8 mouse cellular contexts compared by ENCODE assay signal in the genomic region with DNA sequence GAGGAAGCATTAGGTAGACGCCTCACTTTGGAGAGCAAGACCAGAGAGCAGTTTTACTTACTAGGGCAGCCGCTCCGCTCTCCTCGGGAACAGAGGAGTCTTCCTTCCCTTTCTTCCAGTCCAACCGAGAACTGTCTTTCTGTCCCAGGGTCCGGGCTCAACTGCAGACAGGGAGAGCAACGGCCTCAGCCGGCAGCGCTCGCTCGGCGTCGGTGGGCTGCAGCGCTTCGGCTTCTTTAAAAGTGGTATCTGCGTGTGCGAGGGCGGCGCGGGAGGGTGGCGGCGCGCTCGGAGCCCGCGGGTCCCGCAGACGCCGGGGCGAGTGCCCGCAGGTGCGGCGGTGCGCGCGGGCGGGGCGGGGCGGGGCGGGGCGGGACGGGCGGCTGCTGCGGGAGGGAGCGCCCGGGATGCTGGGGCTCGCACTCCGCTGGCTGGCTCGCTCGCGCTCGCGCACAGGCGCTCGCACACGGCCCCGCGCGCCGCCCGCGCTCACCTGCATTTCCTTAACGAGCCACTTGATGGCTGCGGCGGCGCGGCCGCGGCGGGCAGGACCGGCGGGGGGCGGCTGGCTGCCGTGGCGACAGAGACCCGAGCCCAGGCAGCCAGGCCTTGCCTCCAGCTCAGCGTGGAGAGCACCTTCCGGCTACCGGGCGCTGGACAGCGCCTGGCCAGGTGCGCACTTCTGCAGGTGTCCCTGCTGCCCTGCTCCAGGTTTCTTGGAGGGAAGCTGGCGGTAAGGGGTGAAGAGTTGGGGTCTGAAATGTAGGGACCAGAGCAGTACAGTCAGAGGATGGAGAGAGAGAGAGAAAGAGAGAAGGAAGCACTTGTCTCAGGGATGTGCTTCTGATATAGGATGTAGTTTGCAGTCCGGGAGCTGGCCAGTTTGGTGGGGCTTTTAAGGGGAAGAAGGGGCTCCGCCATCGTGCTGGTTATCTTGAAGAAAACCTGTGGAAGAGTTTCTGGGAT. TPM values are rescaled to one million over a fixed set of nuclear protein-coding genes. Genes with fewer than 3 reads are reported as not detected.
DNase-seq lines count a peak whose midpoint lies in the region; ATAC-seq and TF ChIP-seq lines count a peak whose summit lies in the region.

A gene (minus strand): TSS at position 433 of the 966 bp plus-strand sequence.

- no peaks in the 10 kb centered on the region for H3K4me1 ChIP-seq in heart, embryonic 11.5 days (ENCODE audit: control insufficient read depth, insufficient read depth, low read length)
- no peaks in the 10 kb centered on the region for H3K4me1 ChIP-seq in forebrain, embryonic 11.5 days (replicated peaks; ENCODE audit: control insufficient read depth, insufficient read depth, low read length)
- H3K4me1 ChIP-seq in hindbrain, postnatal 0 days (ENCODE audit: insufficient read depth, low read length), result no peaks in the 10 kb centered on the region
- H3K4me1 ChIP-seq in limb, embryonic 11.5 days (ENCODE audit: control insufficient read depth, insufficient read depth, low read length), result no peaks in the 10 kb centered on the region
- H3K4me1 ChIP-seq in neural tube, embryonic 15.5 days, result peaks cover 18% of the 10 kb centered on the region

- peak; percentile 55 for TF ChIP-seq CTCF in brain, embryonic 14.5 days (IDR thresholded peaks at IDR 0.05; ENCODE audit: borderline replicate concordance, extremely low read depth, insufficient read depth, insufficient read length)
- TF ChIP-seq CTCF in hindbrain, postnatal 0 days (IDR thresholded peaks at IDR 0.05; ENCODE audit: low read depth), result no peak

- H3K4me2 ChIP-seq in heart, embryonic 11.5 days, result peak within 1 kb of the TSS; percentile 89
- peak within 1 kb of the TSS; percentile 78 for H3K4me2 ChIP-seq in forebrain, embryonic 11.5 days (ENCODE audit: low read depth, low read length, severe bottlenecking)
- peak within 1 kb of the TSS; percentile 76 for H3K4me2 ChIP-seq in hindbrain, postnatal 0 days (ENCODE audit: low read depth, low read length)
- peak within 1 kb of the TSS; percentile 79 for H3K4me2 ChIP-seq in limb, embryonic 11.5 days (ENCODE audit: low read depth, severe bottlenecking)
- H3K4me2 ChIP-seq in neural tube, embryonic 15.5 days, result peak within 1 kb of the TSS; percentile 72

- peak; percentile 42; the same call in 1 of the 2 replicates for ATAC-seq in heart, embryonic 11.5 days (replicated peaks; ENCODE audit: insufficient number of reproducible peaks, low FRiP score, low TSS enrichment)
- ATAC-seq in forebrain, embryonic 11.5 days (replicated peaks; ENCODE audit: low FRiP score), result peak; percentile 93
- ATAC-seq in hindbrain, postnatal 0 days, result peak; percentile 93
- peak; percentile 90 for ATAC-seq in limb, embryonic 11.5 days (ENCODE audit: insufficient number of reproducible peaks, low FRiP score, low TSS enrichment, low read depth)
- peak; percentile 89 for ATAC-seq in neural tube, embryonic 15.5 days (ENCODE audit: low FRiP score)

- H3K27me3 ChIP-seq in heart, embryonic 11.5 days (ENCODE audit: control insufficient read depth, insufficient read depth, low read length), result peaks cover 21% of the 10 kb centered on the region
- H3K27me3 ChIP-seq in forebrain, embryonic 11.5 days (ENCODE audit: control insufficient read depth, insufficient read depth, low read length), result peaks cover 5% of the 10 kb centered on the region; the same call in 1 of the 2 replicates
- no peaks in the 10 kb centered on the region for H3K27me3 ChIP-seq in hindbrain, postnatal 0 days (ENCODE audit: insufficient read depth, low read length)
- H3K27me3 ChIP-seq in limb, embryonic 11.5 days (ENCODE audit: control insufficient read depth, insufficient read depth, low read length), result peaks cover 7% of the 10 kb centered on the region; the same call in 1 of the 2 replicates
- no peaks in the 10 kb centered on the region for H3K27me3 ChIP-seq in neural tube, embryonic 15.5 days (replicated peaks)

- H3K9ac ChIP-seq in heart, embryonic 11.5 days (ENCODE audit: low read depth, low read length), result peak within 1 kb of the TSS; percentile 49
- peak within 1 kb of the TSS; percentile 57 for H3K9ac ChIP-seq in forebrain, embryonic 11.5 days (ENCODE audit: low read length)
- peak within 1 kb of the TSS; percentile 57 for H3K9ac ChIP-seq in hindbrain, postnatal 0 days (replicated peaks; ENCODE audit: low read length)
- H3K9ac ChIP-seq in limb, embryonic 11.5 days (ENCODE audit: low read length), result peak within 1 kb of the TSS; percentile 30; the same call in 1 of the 2 replicates
- peak within 1 kb of the TSS; percentile 60 for H3K9ac ChIP-seq in neural tube, embryonic 15.5 days (replicated peaks)

- 0 out of 2 replicates have a peak, but pooled peaks have one; percentile 8 for TF ChIP-seq POLR2A in brain, embryonic 14.5 days (IDR thresholded peaks at IDR 0.05; ENCODE audit: borderline replicate concordance, extremely low read depth, insufficient read depth, insufficient read length, poor library complexity, severe bottlenecking)

- DNase-seq in heart, postnatal 25 days (ENCODE audit: low spot score), result no peak
- DNase-seq in brain, embryonic 14.5 days (ENCODE audit: low read depth), result peak; percentile 91
- peak; percentile 86 for DNase-seq in forebrain, embryonic 11.5 days (ENCODE audit: low spot score)
- DNase-seq in hindbrain, postnatal 0 days (ENCODE audit: low spot score), result peak; percentile 90
- peak; percentile 70 for DNase-seq in limb, embryonic 11.5 days (ENCODE audit: low spot score)
- no peak for DNase-seq in spleen, postnatal 14 days (ENCODE audit: low spot score in 2 of 2)

- H3K9me3 ChIP-seq in heart, embryonic 11.5 days (replicated peaks; ENCODE audit: control insufficient read depth, low read length), result no peaks in the 10 kb centered on the region
- no peaks in the 10 kb centered on the region for H3K9me3 ChIP-seq in forebrain, embryonic 11.5 days (ENCODE audit: control insufficient read depth, low read length)
- H3K9me3 ChIP-seq in hindbrain, postnatal 0 days (ENCODE audit: low read length), result no peaks in the 10 kb centered on the region
- H3K9me3 ChIP-seq in limb, embryonic 11.5 days (ENCODE audit: control insufficient read depth, low read length), result no peaks in the 10 kb centered on the region
- no peaks in the 10 kb centered on the region for H3K9me3 ChIP-seq in neural tube, embryonic 15.5 days (replicated peaks)

- H3K4me3 ChIP-seq in heart, embryonic 11.5 days (ENCODE audit: low read depth, low read length), result peak within 1 kb of the TSS; percentile 61
- peak within 1 kb of the TSS; percentile 61 for H3K4me3 ChIP-seq in forebrain, embryonic 11.5 days (ENCODE audit: low read depth, low read length)
- peak within 1 kb of the TSS; percentile 58 for H3K4me3 ChIP-seq in hindbrain, postnatal 0 days (ENCODE audit: low read length)
- H3K4me3 ChIP-seq in limb, embryonic 11.5 days (ENCODE audit: low read depth, low read length), result peak within 1 kb of the TSS; percentile 45
- peak within 1 kb of the TSS; percentile 59 for H3K4me3 ChIP-seq in neural tube, embryonic 15.5 days (replicated peaks)

- no peaks in the 10 kb centered on the region for H3K36me3 ChIP-seq in heart, embryonic 11.5 days (ENCODE audit: control insufficient read depth, insufficient read depth, low read length)
- H3K36me3 ChIP-seq in forebrain, embryonic 11.5 days (ENCODE audit: control insufficient read depth, insufficient read depth, low read length), result no peaks in the 10 kb centered on the region
- H3K36me3 ChIP-seq in hindbrain, postnatal 0 days (ENCODE audit: insufficient read depth, low read length), result no peaks in the 10 kb centered on the region
- H3K36me3 ChIP-seq in limb, embryonic 11.5 days (ENCODE audit: control insufficient read depth, insufficient read depth, low read length), result no peaks in the 10 kb centered on the region
- no peaks in the 10 kb centered on the region for H3K36me3 ChIP-seq in neural tube, embryonic 15.5 days

- no peak within 1 kb of the TSS for H3K27ac ChIP-seq in heart, embryonic 11.5 days (ENCODE audit: low read depth, low read length)
- no peak within 1 kb of the TSS for H3K27ac ChIP-seq in forebrain, embryonic 11.5 days (ENCODE audit: low read depth, low read length)
- H3K27ac ChIP-seq in hindbrain, postnatal 0 days, result peak within 1 kb of the TSS; percentile 71
- no peak within 1 kb of the TSS for H3K27ac ChIP-seq in limb, embryonic 11.5 days (replicated peaks; ENCODE audit: low read depth, low read length)
- peak within 1 kb of the TSS; percentile 79 for H3K27ac ChIP-seq in neural tube, embryonic 15.5 days (replicated peaks)

- intact Hi-C loops in heart, postnatal 25 days (cut with DNase I), result no loop called here

- 2% methylated on average over 61 of the region's 86 CpGs for WGBS in heart, embryonic 11.5 days (ENCODE audit: insufficient replicate concordance)
- WGBS in forebrain, embryonic 11.5 days, result under 1% methylated on average over 72 of the region's 86 CpGs
- WGBS in hindbrain, postnatal 0 days, result under 1% methylated on average over 69 of the region's 86 CpGs
- WGBS in limb, embryonic 11.5 days, result under 1% methylated on average over 65 of the region's 86 CpGs
- 1% methylated on average over 66 of the region's 86 CpGs for WGBS in neural tube, embryonic 15.5 days

RNA-seq across cellular contexts. Expression of the gene that starts here (rescaled TPM):
- polyA plus RNA-seq in heart, embryonic 11.5 days (2014; fragmentation: Nextera tagmentation; extraction: Ambion mirVana), result 12.4 and 14.0 TPM in 2 replicates
- 1 to 10 TPM; 8.9 to 9.2 TPM for total RNA-seq in heart, postnatal 25 days (2021)
- 94.5 and 118 TPM in 2 replicates for polyA plus RNA-seq in brain, embryonic 14.5 days (2012; rRNA removed)
- 25.9 and 30.1 TPM in 2 replicates for polyA plus RNA-seq in forebrain, embryonic 11.5 days (2014; fragmentation: Nextera tagmentation; extraction: Ambion mirVana)
- total RNA-seq in hindbrain, postnatal 0 days (2014; rRNA removed), result 95.6 and 96.0 TPM in 2 replicates
- polyA plus RNA-seq in hindbrain, postnatal 0 days (2015; fragmentation: Nextera tagmentation; extraction: Ambion mirVana), result 49.9 and 56.3 TPM in 2 replicates
- polyA plus RNA-seq in limb, embryonic 11.5 days (2014; fragmentation: Nextera tagmentation; extraction: Ambion mirVana), result 21.0 and 24.7 TPM in 2 replicates
- polyA plus RNA-seq in neural tube, embryonic 15.5 days (2015; fragmentation: Nextera tagmentation; extraction: Ambion mirVana), result 77.2 and 96.1 TPM in 2 replicates

Comparison
In these comparisons a context has a peak if more than half of its experiments do, and no peak if none do; other contexts are left out.
1. ATAC-seq: peak in every context shown above with its lines; median percentile 93 in forebrain, embryonic 11.5 days; 93 in hindbrain, postnatal 0 days; 90 in limb, embryonic 11.5 days; 89 in neural tube, embryonic 15.5 days; 42 in heart, embryonic 11.5 days.
2. H3K27ac ChIP-seq: peak in hindbrain, postnatal 0 days (single experiment) and neural tube, embryonic 15.5 days (single experiment); none in heart, embryonic 11.5 days (single experiment), forebrain, embryonic 11.5 days (single experiment) and limb, embryonic 11.5 days (single experiment).
3. DNase-seq: peak in brain, embryonic 14.5 days (single experiment), forebrain, embryonic 11.5 days (single experiment), hindbrain, postnatal 0 days (single experiment) and limb, embryonic 11.5 days (single experiment); none in heart, postnatal 25 days (single experiment) and spleen, postnatal 14 days (0 of 2).
4. Peak in every context shown above with its lines, with median percentiles within 50 percentile points of each other: H3K4me2 ChIP-seq, H3K4me3 ChIP-seq and H3K9ac ChIP-seq.